Mouse (Mus musculus) T-helper 17 cell (primary cell): ENCODE measurements at regions not wholly inside any gene's neighbourhood (a gene's known extent, or its start where the extent isn't known, plus 50 kb on each side); places are given as distances from the start of the nearest gene placed in this dataset.
"Not testable (repeated sequence)": the region's sequence is repeated elsewhere in the genome, so short reads cannot be mapped to it uniquely, and the experiment has no call there.

ENCODE experiments used
- in situ Hi-C, 2 experiments: fragments of 300-600 bp; cut with MboI, MseI; formaldehyde crosslinking; loops; 1 replicate in 1 of 2; 2 replicates in 1 of 2; pipeline ENCODE4 v1.15.1; 2025; ENCODE audit warnings: high pct_unique_total_duplicates in 2 of 2

GRCm38 (mm10) chr14:86322365-86322764 lies 818.7 kb downstream of the Diaph3 start:
- in situ Hi-C loops = no loop called here

GRCm38 (mm10) chr14:86315974-86316373 lies 825.1 kb downstream of the Diaph3 start:
- in situ Hi-C loops = loop anchor here in 1 of 2 experiments (5.0 kb wide), 1 partner anchor 81 kb away; no protein-coding TSS in a partner anchor

GRCm38 (mm10) chr14:86308949-86309543 lies 832.0 kb downstream of the Diaph3 start:
- in situ Hi-C loops = no loop called here

- in situ Hi-C loops = no loop called here
These were observed 833.2 kb downstream of the Diaph3 start for GRCm38 (mm10) chr14:86307806-86308205.

GRCm38 (mm10) chr14:86301666-86302065 lies 839.4 kb downstream of the Diaph3 start:
- in situ Hi-C loops = no loop called here

- in situ Hi-C loops = no loop called here
These were observed 840.2 kb downstream of the Diaph3 start for GRCm38 (mm10) chr14:86300811-86301210.

- in situ Hi-C loops = no loop called here
These were observed 843.0 kb downstream of the Diaph3 start for GRCm38 (mm10) chr14:86297991-86298390.

GRCm38 (mm10) chr14:86294606-86295005 lies 846.4 kb downstream of the Diaph3 start:
- in situ Hi-C loops = not testable (repeated sequence)

GRCm38 (mm10) chr14:86293804-86294203 lies 847.2 kb downstream of the Diaph3 start:
- in situ Hi-C loops = no loop called here

GRCm38 (mm10) chr14:86293371-86293770 lies 847.7 kb downstream of the Diaph3 start:
- in situ Hi-C loops = no loop called here

GRCm38 (mm10) chr14:86290556-86290955 lies 850.5 kb downstream of the Diaph3 start:
- in situ Hi-C loops = no loop called here

GRCm38 (mm10) chr14:86261640-86262230 lies 879.3 kb downstream of the Diaph3 start:
- in situ Hi-C loops = no loop called here

- in situ Hi-C loops = loop anchor here in 1 of 2 experiments (10.0 kb wide), 1 partner anchor 791 kb away; no protein-coding TSS in a partner anchor
These were observed 886.8 kb downstream of the Diaph3 start for GRCm38 (mm10) chr14:86254196-86254595.

GRCm38 (mm10) chr14:86251617-86252016 lies 889.4 kb downstream of the Diaph3 start:
- in situ Hi-C loops = loop anchor here in 1 of 2 experiments (10.0 kb wide), 1 partner anchor 793 kb away; no protein-coding TSS in a partner anchor

- in situ Hi-C loops = no loop called here
These were observed 893.3 kb downstream of the Diaph3 start for GRCm38 (mm10) chr14:86247686-86248085.

GRCm38 (mm10) chr14:86246770-86247169 lies 894.3 kb downstream of the Diaph3 start:
- in situ Hi-C loops = no loop called here

- in situ Hi-C loops = no loop called here
These were observed 897.4 kb downstream of the Diaph3 start for GRCm38 (mm10) chr14:86243662-86244061.

- in situ Hi-C loops = no loop called here
These were observed 898.2 kb downstream of the Diaph3 start for GRCm38 (mm10) chr14:86242836-86243235.

GRCm38 (mm10) chr14:86239090-86239489 lies 901.9 kb downstream of the Diaph3 start:
- in situ Hi-C loops = no loop called here

- in situ Hi-C loops = no loop called here
These were observed 907.7 kb downstream of the Diaph3 start for GRCm38 (mm10) chr14:86233305-86233704.

- in situ Hi-C loops = no loop called here
These were observed 910.4 kb downstream of the Diaph3 start for GRCm38 (mm10) chr14:86230609-86231008.

- in situ Hi-C loops = no loop called here
These were observed 911.3 kb downstream of the Diaph3 start for GRCm38 (mm10) chr14:86229755-86230154.

GRCm38 (mm10) chr14:86215711-86216110 lies 925.3 kb downstream of the Diaph3 start:
- in situ Hi-C loops = no loop called here
